Mouse (Mus musculus): ENCODE data around the gene Gm11733. TPM values are rescaled to one million over a fixed set of nuclear protein-coding genes. Genes with fewer than 3 reads are reported as not detected.

Gene Gm11733
- polyA plus RNA-seq, 1 experiment = not detected

DNA sequence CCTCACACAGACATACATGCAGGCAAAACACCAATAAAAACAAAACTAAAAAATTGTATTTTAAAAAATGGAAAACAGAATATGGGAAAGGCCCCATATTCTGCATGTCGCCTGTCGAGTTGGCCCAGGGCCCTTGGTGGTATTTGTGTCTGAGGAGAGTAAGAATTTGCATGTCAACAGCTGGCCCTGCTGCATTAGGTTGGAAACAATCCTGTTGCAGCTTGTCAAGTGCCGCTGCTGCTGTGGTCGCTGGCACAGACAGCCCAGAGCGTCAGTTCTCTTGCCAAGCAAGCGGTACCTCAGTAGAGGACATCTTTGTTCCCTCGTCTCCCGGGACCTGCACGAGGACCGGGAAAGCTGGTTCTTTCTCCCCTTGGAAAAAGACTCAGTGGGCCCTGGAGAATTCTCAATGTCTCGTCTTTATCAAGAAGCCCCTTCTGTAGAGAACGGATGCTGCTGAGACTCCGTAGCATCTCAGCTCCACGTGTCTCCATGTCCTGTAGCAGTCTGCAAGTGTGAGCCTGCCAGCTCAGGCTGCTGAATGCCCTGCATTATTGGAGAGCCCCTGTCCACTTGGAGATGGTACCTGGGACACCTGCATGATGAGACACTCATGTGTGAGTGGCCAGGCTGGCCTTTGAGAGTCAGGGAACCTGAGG lies 12.4 kb upstream of the Gm11733 start:
- no peak for TF ChIP-seq GATA1 (IDR thresholded peaks at IDR 0.05; ENCODE audit: low read length)

DNA sequence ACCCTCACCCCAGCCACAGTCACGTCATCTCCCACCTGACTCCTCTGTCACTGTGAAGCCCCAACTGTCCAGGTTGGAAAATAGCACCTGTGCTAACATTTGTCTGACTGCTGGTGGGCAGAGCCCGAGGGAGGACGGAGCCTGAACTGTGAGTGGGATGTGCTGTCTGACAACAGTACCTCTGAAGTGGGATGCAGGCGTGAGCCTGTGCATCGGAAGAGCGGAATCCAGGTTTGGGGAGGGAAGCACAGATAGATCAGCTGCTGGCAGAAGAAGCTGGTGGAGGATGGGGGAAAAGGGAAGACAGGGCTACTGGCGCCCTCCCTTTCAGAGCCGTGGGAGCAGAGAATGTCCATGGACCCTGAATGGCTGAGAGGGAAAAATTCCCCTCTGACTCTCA lies 11.3 kb upstream of the Gm11733 start:
- no peak for TF ChIP-seq GATA1 (IDR thresholded peaks at IDR 0.05; ENCODE audit: low read length)

- no peak for TF ChIP-seq GATA1 (IDR thresholded peaks at IDR 0.05; ENCODE audit: low read length)
These were observed 9.0 kb upstream of the Gm11733 start for GRCm38 (mm10) chr11:117475204-117475603.

DNA sequence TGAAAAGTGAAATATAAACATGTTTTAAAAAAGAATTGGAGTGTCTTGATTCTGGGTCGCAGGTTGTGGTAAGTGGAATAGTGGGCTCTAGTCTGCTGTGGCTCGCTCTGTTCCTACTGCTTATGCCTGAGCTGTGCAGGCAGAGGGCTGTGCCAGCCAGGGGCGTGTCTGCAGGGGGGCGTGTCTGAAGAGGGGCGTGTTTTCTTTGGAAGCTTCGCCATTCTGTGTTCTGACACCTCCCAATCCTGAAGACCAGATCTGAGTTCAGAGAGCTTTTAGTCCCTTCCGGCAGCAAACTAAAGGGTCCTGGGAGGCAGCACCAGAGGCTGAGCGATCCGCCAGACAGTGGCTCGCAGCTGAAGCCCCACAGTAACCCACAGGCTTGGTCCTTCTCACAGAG lies 8.5 kb upstream of the Gm11733 start:
- no peak for TF ChIP-seq GATA1 (IDR thresholded peaks at IDR 0.05; ENCODE audit: low read length)

- TF ChIP-seq GATA1 (IDR thresholded peaks at IDR 0.05; ENCODE audit: low read length) = no peak
These were observed 7.5 kb upstream of the Gm11733 start for GRCm38 (mm10) chr11:117476554-117477107.

DNA sequence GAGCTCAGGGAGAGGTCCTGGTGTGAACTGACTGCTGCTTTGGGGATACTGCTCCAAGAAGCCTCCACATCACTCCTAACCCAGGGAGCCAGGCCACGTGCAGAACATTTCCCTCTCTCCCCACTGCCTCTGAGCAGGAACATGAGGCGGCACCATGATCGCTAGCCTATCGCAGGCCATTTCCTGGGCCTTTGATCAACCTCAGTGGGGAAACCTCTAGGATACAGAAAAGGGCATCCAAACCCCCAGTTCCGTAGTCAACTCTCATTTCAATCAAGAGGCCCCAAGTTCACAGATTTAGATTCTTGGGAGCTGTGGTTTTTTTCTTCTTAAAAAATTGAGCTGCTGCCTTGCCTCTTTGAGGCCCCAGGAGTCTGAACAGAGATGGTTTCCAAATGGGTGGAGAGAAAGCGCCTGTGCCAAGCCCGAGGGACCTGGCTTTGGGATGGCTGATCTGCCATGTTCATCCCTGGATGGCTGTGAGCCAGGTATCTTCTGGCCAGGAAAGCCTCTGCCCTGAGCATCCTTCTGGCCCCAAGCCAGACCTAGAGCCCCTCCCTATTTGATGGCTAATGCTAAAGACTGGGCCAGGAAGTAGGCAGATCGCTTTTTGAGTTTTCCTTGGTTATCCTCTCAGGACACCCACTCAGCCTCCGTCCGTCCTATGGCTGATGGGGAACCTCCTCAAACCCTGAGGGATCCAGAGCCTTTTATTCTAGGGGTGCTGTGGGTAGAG lies 5.7 kb upstream of the Gm11733 start:
- TF ChIP-seq GATA1 (IDR thresholded peaks at IDR 0.05; ENCODE audit: low read length) = no peak

GRCm38 (mm10) chr11:117479007-117479719 lies 5.0 kb upstream of the Gm11733 start:
- no peak for TF ChIP-seq GATA1 (IDR thresholded peaks at IDR 0.05; ENCODE audit: low read length)

DNA sequence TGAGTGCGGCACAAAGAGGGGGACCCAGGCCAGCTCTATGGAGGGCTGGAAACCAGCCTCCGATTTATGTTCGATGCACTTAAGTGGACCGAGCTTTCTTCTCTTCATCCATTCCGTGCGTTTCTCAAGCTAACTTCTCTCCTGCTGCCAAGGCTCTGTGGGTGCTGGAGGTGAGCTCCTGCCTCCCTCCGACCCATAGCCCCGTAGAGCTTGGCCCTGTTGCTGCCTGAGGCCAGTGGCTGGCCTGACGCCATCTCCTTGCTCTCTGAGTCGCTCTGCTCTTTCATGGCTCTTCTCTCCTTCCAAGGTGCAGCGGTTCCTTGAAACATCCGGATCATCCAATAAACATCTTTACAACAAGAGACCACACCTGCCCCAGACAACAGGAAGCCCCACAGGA lies 4.4 kb upstream of the Gm11733 start:
- TF ChIP-seq GATA1 (IDR thresholded peaks at IDR 0.05; ENCODE audit: low read length) = no peak

DNA sequence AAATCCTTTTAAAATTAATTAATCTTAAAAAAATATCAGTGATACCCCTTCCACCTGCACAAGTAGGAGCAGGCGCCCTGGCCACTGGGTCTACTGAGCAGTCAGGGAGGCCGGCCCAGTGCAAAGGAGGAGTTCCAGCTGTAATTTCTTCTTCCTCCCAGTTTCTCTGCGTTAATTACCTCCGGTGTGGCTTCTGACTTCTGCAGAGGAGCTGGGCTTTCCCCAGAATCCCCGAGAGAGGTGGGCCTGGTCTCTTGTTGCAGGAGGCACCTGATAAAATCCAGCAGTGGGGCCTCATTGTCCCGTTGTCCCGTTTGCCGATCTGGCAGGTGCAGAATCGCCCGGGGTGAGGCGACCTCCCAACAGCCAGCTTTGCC lies 1.9 kb upstream of the Gm11733 start:
- TF ChIP-seq GATA1 (IDR thresholded peaks at IDR 0.05; ENCODE audit: low read length) = no peak

DNA sequence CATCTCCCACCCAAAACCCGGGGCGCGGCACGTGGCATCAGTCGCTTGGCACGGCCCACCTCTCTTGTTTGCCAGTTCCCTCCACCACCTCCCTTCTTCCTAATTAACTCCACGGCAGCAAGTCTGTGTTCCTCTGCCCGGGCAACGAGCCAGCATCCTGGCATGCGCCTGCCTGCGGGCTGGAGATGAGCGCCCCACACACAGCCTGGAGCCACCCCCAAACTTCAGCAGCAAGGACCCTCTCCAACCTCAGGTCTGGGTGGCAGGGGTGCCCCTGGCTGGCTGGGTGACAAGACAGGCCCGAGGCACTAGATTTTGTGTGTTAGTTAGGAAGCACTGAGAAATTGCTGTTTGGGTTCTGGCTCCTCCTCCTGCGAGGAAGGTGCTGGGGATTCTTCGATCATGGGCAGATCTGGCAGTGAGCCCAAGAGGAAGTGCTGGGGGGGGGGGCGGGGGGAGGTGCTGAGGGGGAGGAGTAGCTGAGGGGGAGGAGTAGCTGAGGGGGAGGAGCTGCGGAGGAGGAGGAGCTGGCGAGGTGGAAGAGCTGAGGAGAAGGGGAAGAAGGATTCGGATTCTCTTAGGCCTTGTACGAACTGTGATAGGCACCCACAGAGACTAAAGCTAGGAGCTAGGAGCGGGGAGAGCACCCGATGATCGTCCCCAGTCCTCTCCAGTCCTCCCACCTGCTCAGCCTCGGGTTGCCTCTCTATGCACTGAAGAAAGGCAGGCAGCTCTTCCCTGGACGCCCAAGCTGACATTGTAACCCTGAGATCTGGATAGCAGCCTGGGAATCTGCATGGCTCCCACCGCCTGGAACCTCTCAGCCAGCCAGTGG lies 1.3 kb upstream of the Gm11733 start:
- TF ChIP-seq GATA1 (IDR thresholded peaks at IDR 0.05; ENCODE audit: low read length) = no peak

DNA sequence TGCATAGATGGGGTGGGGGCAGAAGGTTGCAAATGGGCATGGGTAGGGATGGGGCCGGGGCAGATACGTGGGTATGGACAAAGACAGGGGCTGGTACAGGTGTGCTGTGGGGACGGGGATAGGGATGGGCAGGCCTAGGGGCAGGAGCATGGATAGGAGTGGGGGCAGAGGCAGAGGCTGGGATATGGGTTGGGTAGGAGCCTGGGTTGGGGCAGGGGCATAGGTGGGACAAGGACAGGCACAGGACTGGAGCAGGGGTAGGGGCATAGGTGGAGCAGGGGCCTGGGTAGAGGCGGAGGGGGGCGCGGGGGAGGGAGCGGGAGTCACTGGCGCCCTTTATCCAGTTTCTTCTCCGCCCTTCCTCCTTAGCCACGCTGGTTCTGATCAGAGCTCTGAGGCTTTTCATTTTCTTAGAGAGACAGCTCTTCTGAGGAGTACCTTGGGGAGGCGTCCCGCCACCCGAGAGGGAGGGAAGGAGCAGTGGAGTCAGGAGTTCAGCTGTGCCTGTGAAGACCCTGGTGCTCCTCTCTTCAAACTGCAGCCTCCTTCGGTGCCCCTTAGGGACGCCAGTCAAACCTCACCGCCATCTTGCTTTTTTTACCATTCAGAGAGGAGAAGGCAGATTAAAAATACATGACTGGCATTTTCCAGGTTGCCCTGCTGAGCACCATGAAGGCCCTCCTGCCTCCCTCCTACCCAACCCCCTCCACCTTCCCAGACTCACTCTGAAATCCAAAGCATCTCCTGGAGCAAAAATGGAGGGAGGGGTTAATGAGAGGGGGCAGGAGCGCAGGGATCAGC lies 7.4 kb downstream of the Gm11733 start:
- no peak for TF ChIP-seq GATA1 (IDR thresholded peaks at IDR 0.05; ENCODE audit: low read length)

GRCm38 (mm10) chr11:117492209-117492505 lies 8.0 kb downstream of the Gm11733 start:
- no peak for TF ChIP-seq GATA1 (IDR thresholded peaks at IDR 0.05; ENCODE audit: low read length)

DNA sequence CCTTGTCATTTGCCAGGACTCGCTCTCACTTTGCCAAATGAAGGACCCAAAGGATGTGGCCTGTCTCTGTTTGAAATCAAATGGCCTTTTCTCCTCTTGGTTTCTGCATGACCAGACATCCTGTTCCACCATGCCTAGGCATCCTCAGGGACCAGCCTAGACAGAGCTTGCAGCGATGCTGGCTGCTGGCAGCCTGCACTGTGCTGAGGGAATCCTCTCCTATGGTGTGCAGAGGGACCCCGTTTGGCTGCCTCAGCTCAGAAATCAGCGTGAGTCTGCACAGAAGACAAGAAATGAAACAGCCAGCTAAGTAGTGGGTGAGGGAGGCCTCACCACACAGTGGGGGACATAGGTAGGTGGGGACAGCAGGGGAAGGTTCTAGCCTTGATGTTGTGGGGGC lies 12.6 kb downstream of the Gm11733 start:
- no peak for TF ChIP-seq GATA1 (IDR thresholded peaks at IDR 0.05; ENCODE audit: low read length)

DNA sequence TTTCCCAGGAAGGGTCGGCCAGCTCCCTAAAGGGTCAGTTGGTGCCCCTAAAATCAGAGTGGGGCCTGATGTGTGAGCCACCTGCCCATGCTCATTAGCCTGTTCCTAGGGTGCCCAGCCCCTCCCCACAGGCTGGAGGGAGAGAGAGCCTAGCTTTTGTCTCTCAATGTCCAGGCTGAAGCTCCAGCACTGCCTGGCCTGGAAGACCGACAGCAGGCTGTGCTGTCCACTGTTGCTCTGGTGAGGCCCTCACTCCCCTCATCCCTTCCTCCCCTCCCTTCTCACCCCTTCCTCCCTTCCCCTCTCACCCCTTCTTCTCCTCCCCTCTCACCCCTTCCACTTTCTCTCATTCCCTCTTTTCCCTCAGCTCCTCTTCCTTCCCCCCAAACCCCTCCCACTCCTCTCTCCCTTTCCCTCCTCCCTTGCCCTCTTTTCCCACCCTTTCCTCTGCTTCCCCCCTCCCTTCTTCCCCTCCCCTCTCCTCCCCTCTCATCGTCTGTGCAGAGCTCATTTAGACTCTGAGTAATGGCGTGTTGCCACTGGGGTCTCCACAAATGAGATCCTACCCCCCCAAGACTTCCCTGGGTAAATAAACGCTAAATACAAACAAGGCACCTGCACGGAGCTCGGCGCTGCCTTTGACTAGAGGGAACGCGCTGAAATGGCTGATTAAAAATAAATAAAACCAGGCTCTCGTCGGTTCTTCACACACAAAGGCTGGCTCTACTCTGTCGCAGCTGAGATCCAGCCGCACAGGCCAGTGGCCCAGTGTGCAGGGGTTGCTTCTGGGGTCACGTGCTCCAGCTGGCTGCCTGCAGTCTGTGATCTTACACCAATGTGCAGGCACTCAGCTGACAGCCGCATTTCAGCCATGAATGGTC lies 13.3 kb downstream of the Gm11733 start:
- no peak for TF ChIP-seq GATA1 (IDR thresholded peaks at IDR 0.05; ENCODE audit: low read length)

Data from G1E-ER4 (cell line).